Mouse (Mus musculus) megakaryocyte, embryonic 14.5 days (primary cell): ENCODE results near the gene Plxnc1.

Experiments
- FLI1 ChIP-seq: IDR thresholded peaks from 2 replicates; pipeline ENCODE4 v1.6.1; 2012; ENCODE audit warnings: low read length, inconsistent platforms, mixed read lengths
- GATA1 ChIP-seq: IDR thresholded peaks from 3 replicates; pipeline ENCODE4 v1.6.1; 2012; ENCODE audit warnings: mixed read lengths, low read length, inconsistent platforms, borderline replicate concordance

- TF ChIP-seq FLI1 (no peak), GATA1 (no peak)
Observed at GRCm38 (mm10) chr10:94981466-94982138, 37.0 kb upstream of the Plxnc1 start.
